Mouse (Mus musculus) megakaryocyte, embryonic 14.5 days (primary cell): ENCODE results near the gene Wdfy1. TPM values are rescaled to one million over a fixed set of nuclear protein-coding genes. Genes with fewer than 3 reads are reported as not detected.

Experiments used
- H3K27me3 ChIP-seq: replicated peaks from 2 replicates; pipeline ENCODE3; 2012; ENCODE audit warnings: inconsistent platforms
- H3K36me3 ChIP-seq: replicated peaks from 2 replicates; pipeline ENCODE3; 2012; ENCODE audit warnings: low read length, inconsistent platforms, mixed read lengths
- H3K4me1 ChIP-seq: 2 replicates; pipeline ENCODE4 v1.6.1; 2012; ENCODE audit warnings: inconsistent platforms
- H3K4me3 ChIP-seq: replicated peaks from 2 replicates; pipeline ENCODE3; 2012; ENCODE audit warnings: moderate library complexity, mild to moderate bottlenecking, inconsistent platforms
- H3K9me3 ChIP-seq: 2 replicates; pipeline ENCODE4 v1.6.1; 2012; ENCODE audit warnings: inconsistent platforms
- FLI1 ChIP-seq: IDR thresholded peaks from 2 replicates; pipeline ENCODE4 v1.6.1; 2012; ENCODE audit warnings: low read length, inconsistent platforms, mixed read lengths
- GATA1 ChIP-seq: IDR thresholded peaks from 3 replicates; pipeline ENCODE4 v1.6.1; 2012; ENCODE audit warnings: mixed read lengths, low read length, inconsistent platforms, borderline replicate concordance
- polyA plus RNA-seq: library from polyadenylated mRNA; stranded (reverse); fragments of >175 nt; gene quantifications from 2 replicates; pipeline ENCODE4 v1.2.3, GENCODE M21; 2012; ENCODE audit warnings: low replicate concordance; ENCODE audit not compliant: insufficient read depth

The Wdfy1 gene
- 92.7 and 98.6 TPM in 2 replicates for polyA plus RNA-seq

DNA sequence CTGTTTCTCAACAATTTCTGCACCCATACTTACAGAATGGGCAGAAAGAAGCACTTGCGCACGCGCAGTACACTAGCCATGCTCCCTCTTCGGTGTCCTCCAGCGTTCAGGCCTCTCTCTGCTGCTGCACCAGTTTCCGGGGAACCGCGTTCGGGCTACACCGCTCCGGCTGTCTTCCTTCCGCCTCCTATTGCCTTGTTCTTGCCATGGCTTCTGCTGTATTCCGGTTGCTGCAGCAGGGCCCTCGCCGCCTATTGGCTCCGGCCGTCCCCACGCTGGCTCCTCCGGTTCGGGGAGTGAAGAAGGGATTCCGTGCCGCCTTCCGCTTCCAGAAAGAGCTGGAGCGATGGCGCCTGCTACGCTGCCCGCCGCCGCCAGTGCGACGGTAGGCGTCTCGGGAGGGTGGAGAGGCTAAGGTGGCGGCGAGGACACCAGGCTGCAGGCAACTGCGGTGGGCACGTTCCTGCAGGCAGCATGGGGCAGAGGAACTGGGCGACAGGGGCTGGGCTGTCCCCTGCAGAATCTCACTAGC is at the start of gene Wdfy1, which contains the start of gene Mrpl44:
Gene Wdfy1 (minus strand): TSS at position 217 of the 532 bp plus-strand sequence.
Gene Mrpl44 (plus strand): TSS at position 92 of the 532 bp plus-strand sequence.
- Histone ChIP-seq H3K36me3 (peaks cover 36% of the 10 kb centered on the region), H3K4me1 (peaks cover 20% of the 10 kb centered on the region), H3K9me3 (no peaks in the 10 kb centered on the region), H3K27me3 (no peaks in the 10 kb centered on the region), H3K4me3 (peak within 1 kb of the TSS; percentile 100)
- TF ChIP-seq FLI1, result no peak
- TF ChIP-seq GATA1, result no peak

DNA sequence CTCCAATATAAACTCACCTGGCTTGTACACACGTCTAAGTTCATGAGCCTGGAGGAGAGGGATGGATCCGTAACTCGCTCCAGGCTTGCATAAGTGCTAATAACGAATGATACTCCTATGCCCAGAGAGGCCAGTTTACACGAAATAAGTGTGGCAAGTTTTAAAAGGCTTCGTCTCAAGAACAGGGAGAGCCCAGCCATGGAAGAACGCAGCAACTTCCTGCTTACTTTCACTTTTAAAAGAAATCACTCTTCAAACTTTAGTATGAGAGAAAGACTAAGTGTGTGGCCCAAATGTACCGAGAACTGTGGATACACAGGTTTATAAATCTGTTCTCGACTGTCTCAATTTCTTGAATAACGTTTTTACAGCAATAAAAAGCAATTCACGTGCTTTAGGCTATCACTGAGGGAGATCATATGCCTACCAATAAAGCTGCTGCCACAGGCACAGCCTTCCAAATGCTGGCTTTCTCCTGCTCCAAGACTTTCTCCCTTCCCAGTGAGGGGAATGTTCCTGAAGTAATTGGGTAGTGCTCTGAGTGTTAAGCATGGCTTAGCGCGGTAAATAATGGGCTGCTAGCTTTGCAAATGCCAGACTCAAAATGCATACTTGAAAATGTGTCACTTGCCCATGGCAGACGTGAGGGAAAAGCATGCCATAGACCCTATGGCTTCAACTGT is 48.1 kb upstream of the Wdfy1 start:
- Histone ChIP-seq H3K4me1 (peaks cover 68% of the 10 kb centered on the region), H3K4me3 (peak overlapping the region; percentile 62), H3K9me3 (no peaks in the 10 kb centered on the region), H3K36me3 (peaks cover 51% of the 10 kb centered on the region), H3K27me3 (no peaks in the 10 kb centered on the region)
- TF ChIP-seq FLI1, result no peak
- TF ChIP-seq GATA1, result no peak

DNA sequence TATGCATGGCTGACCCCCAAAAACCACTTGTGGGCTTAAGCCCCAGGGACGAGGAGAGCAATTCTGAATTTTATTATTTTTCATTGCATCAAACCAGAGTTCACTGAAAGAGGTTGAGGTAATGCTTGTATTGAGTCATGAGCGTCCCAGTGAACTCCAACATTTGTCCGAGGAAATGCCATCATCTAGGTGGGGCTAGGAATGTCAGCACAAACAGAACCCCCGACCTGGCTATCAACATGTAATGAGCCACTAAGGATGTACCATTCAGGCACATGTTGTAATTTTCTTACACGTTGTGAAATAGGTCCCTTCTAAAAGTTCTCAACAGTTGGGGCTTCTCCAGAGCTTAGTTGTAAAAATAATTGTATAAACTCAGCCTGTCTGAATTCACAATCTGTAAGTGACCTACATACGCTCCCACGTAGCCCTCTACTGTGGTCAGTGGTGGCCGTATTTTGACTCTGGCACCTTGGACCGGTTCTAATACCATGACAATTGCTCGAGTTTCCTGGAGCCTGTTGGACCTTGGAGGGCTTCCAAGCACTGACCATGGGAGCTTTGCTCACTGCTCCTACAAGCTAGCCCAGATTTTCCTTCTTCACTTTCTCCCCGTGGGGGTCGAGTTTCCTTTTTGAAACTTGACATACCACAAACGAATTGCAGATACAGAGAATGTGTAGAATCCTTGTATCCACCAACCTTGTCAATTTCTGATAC is 47.0 kb upstream of the Wdfy1 start:
- TF ChIP-seq GATA1 (no peak), FLI1 (no peak)
- Histone ChIP-seq H3K4me3 (no peak overlapping the region), H3K4me1 (peaks cover 72% of the 10 kb centered on the region), H3K27me3 (no peaks in the 10 kb centered on the region), H3K36me3 (peaks cover 59% of the 10 kb centered on the region), H3K9me3 (no peaks in the 10 kb centered on the region)

DNA sequence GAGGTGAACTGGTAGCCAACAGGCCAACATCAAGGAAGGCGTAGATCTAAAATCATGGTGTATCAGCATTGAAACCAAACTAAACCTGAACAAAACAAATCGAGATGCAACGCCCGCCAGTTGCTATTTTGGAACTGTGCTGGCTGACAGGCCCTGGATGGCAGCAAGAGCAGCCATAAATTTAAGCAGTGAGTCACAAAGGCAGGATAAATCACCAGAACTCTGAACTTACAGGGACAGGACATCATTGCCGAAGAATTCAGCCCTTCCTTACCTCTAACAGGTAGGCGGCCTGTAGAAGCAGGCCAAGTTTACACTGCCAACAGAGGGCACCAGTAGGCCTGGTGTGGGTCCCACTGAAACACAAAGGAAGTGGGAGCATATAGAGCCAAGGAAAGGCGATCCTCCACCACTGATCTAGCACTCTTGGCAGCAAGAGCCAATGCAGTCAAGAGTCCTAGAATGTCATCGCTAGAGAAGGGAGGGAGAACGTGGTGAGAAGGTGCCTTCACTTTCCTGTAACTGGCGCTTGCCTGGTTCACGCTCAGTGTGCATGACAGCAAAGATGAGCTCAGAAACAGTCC is 43.4 kb upstream of the Wdfy1 start:
- peaks cover 88% of the 10 kb centered on the region for H3K36me3 ChIP-seq
- H3K4me1 ChIP-seq, result peaks cover 59% of the 10 kb centered on the region
- H3K4me3 ChIP-seq, result peak overlapping the region; percentile 29
- TF ChIP-seq GATA1, result no peak
- no peak for TF ChIP-seq FLI1
- no peaks in the 10 kb centered on the region for H3K27me3 ChIP-seq
- H3K9me3 ChIP-seq, result no peaks in the 10 kb centered on the region

DNA sequence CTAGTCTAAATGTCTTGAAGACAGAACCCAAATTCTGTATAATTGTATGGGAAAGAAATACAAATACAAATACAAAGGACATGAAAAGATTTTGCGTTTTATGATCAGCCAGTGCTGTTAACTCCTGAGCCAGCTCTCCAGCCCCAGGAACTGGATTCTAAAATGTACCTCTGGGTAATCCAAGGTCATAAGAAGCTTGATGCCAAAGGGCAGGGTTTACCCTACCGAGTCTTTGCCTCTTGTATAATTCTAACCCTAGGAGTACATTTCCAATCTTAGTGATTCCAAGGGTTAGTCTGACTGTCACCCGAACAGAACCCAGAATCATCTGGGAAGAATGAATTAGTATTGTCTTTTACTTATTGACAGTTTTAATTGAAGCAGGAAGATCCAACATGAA is 39.5 kb upstream of the Wdfy1 start:
- TF ChIP-seq FLI1 (no peak), GATA1 (no peak)
- H3K27me3 ChIP-seq, result no peaks in the 10 kb centered on the region
- H3K4me3 ChIP-seq, result no peak overlapping the region
- no peaks in the 10 kb centered on the region for H3K9me3 ChIP-seq
- peaks cover 22% of the 10 kb centered on the region for H3K4me1 ChIP-seq
- peaks cover 90% of the 10 kb centered on the region for H3K36me3 ChIP-seq

DNA sequence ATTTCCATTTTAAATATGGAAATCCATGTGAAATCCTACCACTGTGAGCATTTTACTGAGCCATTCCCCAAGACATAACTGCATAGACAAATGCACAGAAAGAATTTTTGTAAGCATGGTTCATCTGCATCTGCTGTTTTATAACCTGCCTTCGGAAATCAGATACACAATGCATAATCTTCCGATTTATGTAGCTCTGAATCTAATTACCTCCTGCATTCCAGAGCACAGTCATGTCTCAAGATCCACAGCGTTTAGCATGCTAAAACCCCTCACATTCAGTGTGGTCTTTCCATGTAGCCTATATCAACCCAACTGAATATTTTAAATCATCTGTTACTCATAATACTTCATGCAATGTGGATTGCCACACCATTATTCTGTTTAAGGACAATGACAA is 33.5 kb upstream of the Wdfy1 start:
- H3K4me3 ChIP-seq, result no peak overlapping the region
- peaks cover 79% of the 10 kb centered on the region for H3K36me3 ChIP-seq
- peaks cover 58% of the 10 kb centered on the region for H3K4me1 ChIP-seq
- no peaks in the 10 kb centered on the region for H3K9me3 ChIP-seq
- no peaks in the 10 kb centered on the region for H3K27me3 ChIP-seq
- TF ChIP-seq FLI1 (no peak), GATA1 (no peak)

DNA sequence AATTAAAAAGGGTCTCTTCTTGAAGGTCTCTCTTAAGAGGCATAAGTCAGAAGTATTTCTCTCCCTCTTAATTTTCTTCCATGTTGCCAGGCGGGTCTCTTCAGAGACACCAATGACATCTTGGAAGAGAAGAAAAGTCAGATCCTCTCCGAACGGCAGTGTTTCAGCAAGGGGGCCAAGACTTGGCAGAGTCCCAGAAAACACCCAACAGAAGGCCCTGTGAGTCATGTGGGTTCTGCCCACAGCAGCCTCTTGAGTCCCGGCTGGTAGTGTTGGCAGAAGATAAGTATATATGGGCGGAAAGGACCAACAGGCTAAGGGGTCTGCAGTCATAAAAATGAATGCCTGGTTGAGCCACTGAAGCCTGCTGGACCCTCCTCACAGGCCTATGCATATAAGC is 30.9 kb upstream of the Wdfy1 start:
- TF ChIP-seq FLI1 (no peak), GATA1 (no peak; the same call in 2 of the 3 replicates)
- H3K9me3 ChIP-seq, result no peaks in the 10 kb centered on the region
- no peaks in the 10 kb centered on the region for H3K27me3 ChIP-seq
- H3K36me3 ChIP-seq, result peaks cover 74% of the 10 kb centered on the region
- H3K4me3 ChIP-seq, result peak overlapping the region; percentile 2
- H3K4me1 ChIP-seq, result peaks cover 84% of the 10 kb centered on the region

DNA sequence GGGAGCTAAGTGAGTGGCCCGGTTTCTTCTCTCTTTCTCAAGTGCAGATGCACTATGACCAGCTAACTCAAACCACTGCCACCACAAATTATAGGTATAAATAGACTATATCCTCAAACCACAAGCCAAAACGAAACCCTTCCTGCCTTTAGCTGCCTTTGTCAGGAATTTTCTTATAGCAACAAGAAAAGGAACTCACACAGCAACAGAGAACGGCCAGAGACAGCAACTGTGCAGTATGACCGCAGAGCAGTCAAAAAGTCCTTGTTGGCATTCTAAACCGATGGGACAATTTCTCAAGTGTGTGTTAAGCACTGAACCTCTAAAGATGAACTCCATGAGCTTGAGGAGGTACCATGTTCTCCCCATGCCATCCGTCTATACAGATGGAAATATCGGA is 27.7 kb upstream of the Wdfy1 start:
- Histone ChIP-seq H3K4me3 (peak overlapping the region; percentile 7), H3K9me3 (peaks cover 6% of the 10 kb centered on the region; the same call in 1 of the 2 replicates), H3K27me3 (no peaks in the 10 kb centered on the region), H3K4me1 (peaks cover 85% of the 10 kb centered on the region), H3K36me3 (peaks cover 76% of the 10 kb centered on the region)
- TF ChIP-seq FLI1 (no peak), GATA1 (no peak)

DNA sequence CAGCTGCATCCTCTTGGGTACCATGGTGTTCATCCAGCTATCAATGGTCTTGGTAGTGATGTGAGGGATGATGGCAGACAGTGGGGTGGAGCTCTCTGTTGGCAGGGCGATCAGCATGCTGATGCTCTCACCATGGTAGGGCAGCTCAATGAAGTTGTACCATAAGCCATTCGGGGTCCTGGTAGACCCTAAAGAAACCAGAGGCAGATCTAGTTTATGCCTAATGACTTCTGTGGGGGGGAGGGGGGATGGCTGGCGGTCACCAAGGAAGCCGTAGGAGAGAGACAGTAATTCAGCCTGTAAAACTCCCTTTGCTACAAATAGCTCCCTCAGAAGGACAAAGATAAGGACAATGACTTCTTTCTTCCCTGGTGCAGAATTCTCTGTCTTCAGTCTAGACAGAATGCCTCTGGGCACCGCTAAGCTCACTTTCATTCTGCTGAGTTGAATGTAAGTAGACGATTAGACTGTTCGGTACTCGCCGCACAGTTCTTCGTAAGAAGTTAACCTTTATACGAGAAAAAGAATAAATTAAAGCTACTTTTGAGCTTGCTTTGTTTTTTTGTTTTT is 27.0 kb upstream of the Wdfy1 start:
- Histone ChIP-seq H3K9me3 (peaks cover 6% of the 10 kb centered on the region; the same call in 1 of the 2 replicates), H3K4me1 (peaks cover 83% of the 10 kb centered on the region), H3K27me3 (no peaks in the 10 kb centered on the region), H3K4me3 (peak overlapping the region; percentile 85), H3K36me3 (peaks cover 76% of the 10 kb centered on the region)
- TF ChIP-seq FLI1, result no peak
- 0 out of 3 replicates have a peak, but pooled peaks have one; percentile 15 for TF ChIP-seq GATA1
